16 mouse cellular contexts compared by ENCODE assay signal in genomic region chr12:92280470-92280869, GRCm38 (mm10).
DNase-seq lines count a peak whose midpoint lies in the region; ATAC-seq and TF ChIP-seq lines count a peak whose summit lies in the region.
"Had no signal": no experiment of that assay in that cellular context is flagged by ENCODE, and none has a peak within 500 bp of the region (broad histone marks: within the 10 kb centered on the region; RNA-seq: fewer than 3 reads in every experiment).

No protein-coding gene starts in this region.

- H3K9me3 ChIP-seq in forebrain, embryonic 13.5 days (replicated peaks) = no peaks in the 10 kb centered on the region
- no peaks in the 10 kb centered on the region for H3K9me3 ChIP-seq in forebrain, embryonic 10.5 days
- no peaks in the 10 kb centered on the region for H3K9me3 ChIP-seq in forebrain, embryonic 15.5 days
- no peaks in the 10 kb centered on the region for H3K9me3 ChIP-seq in forebrain, embryonic 11.5 days (ENCODE audit: control insufficient read depth, low read length)
- no peaks in the 10 kb centered on the region for H3K9me3 ChIP-seq in forebrain, postnatal 0 days (ENCODE audit: low read length)
- H3K9me3 ChIP-seq: embryonic facial prominence, embryonic 10.5 days; embryonic facial prominence, embryonic 12.5 days had no signal

- WGBS in forebrain, embryonic 13.5 days = 46% methylated on average over 1 of the region's 1 CpGs
- WGBS in forebrain, embryonic 10.5 days = 83% methylated on average over 1 of the region's 1 CpGs
- WGBS in forebrain, embryonic 15.5 days = 28% methylated on average over 1 of the region's 1 CpGs
- WGBS in forebrain, embryonic 11.5 days = 63% methylated on average over 1 of the region's 1 CpGs
- 36% methylated on average over 1 of the region's 1 CpGs for WGBS in forebrain, postnatal 0 days

- no peak overlapping the region for H3K4me2 ChIP-seq in forebrain, embryonic 13.5 days
- H3K4me2 ChIP-seq in forebrain, embryonic 15.5 days (replicated peaks) = no peak overlapping the region
- H3K4me2 ChIP-seq in forebrain, embryonic 11.5 days (ENCODE audit: low read depth, low read length, severe bottlenecking) = no peak overlapping the region
- H3K4me2 ChIP-seq in forebrain, postnatal 0 days (ENCODE audit: low read depth) = no peak overlapping the region
- H3K4me2 ChIP-seq: embryonic facial prominence, embryonic 12.5 days had no signal

- TF ChIP-seq CTCF in forebrain, postnatal 0 days (IDR thresholded peaks at IDR 0.05; ENCODE audit: low read depth) = no peak

- H3K9ac ChIP-seq in forebrain, embryonic 13.5 days = no peak overlapping the region
- H3K9ac ChIP-seq in forebrain, embryonic 15.5 days (replicated peaks) = no peak overlapping the region
- no peak overlapping the region for H3K9ac ChIP-seq in forebrain, embryonic 11.5 days (ENCODE audit: low read length)
- H3K9ac ChIP-seq in forebrain, postnatal 0 days = no peak overlapping the region
- H3K9ac ChIP-seq: embryonic facial prominence, embryonic 12.5 days had no signal

- ATAC-seq in forebrain, embryonic 13.5 days = 0 out of 2 replicates have a peak, but pooled peaks have one; percentile 38
- no peak for ATAC-seq in forebrain, embryonic 15.5 days (replicated peaks)
- ATAC-seq in forebrain, embryonic 11.5 days (replicated peaks; ENCODE audit: low FRiP score) = no peak
- peak; percentile 72; the same call in 1 of the 2 replicates for ATAC-seq in forebrain, postnatal 0 days

- H3K4me3 ChIP-seq in forebrain, embryonic 13.5 days = no peak overlapping the region
- H3K4me3 ChIP-seq in forebrain, embryonic 10.5 days = no peak overlapping the region
- H3K4me3 ChIP-seq in forebrain, embryonic 15.5 days = no peak overlapping the region
- H3K4me3 ChIP-seq in forebrain, embryonic 11.5 days (ENCODE audit: low read depth, low read length) = no peak overlapping the region
- no peak overlapping the region for H3K4me3 ChIP-seq in forebrain, postnatal 0 days (ENCODE audit: low read depth, low read length)
- H3K4me3 ChIP-seq: embryonic facial prominence, embryonic 10.5 days; embryonic facial prominence, embryonic 12.5 days had no signal

- H3K36me3 ChIP-seq in forebrain, embryonic 13.5 days (ENCODE audit: poor library complexity, severe bottlenecking) = no peaks in the 10 kb centered on the region
- H3K36me3 ChIP-seq in forebrain, embryonic 10.5 days (replicated peaks) = no peaks in the 10 kb centered on the region
- H3K36me3 ChIP-seq in forebrain, embryonic 15.5 days = no peaks in the 10 kb centered on the region
- no peaks in the 10 kb centered on the region for H3K36me3 ChIP-seq in forebrain, embryonic 11.5 days (ENCODE audit: control insufficient read depth, insufficient read depth, low read length)
- H3K36me3 ChIP-seq in forebrain, postnatal 0 days (ENCODE audit: insufficient read depth) = no peaks in the 10 kb centered on the region
- H3K36me3 ChIP-seq: embryonic facial prominence, embryonic 10.5 days; embryonic facial prominence, embryonic 12.5 days had no signal

- H3K27me3 ChIP-seq in forebrain, embryonic 13.5 days = no peaks in the 10 kb centered on the region
- no peaks in the 10 kb centered on the region for H3K27me3 ChIP-seq in forebrain, embryonic 10.5 days (ENCODE audit: poor library complexity, severe bottlenecking)
- H3K27me3 ChIP-seq in forebrain, embryonic 15.5 days = no peaks in the 10 kb centered on the region
- no peaks in the 10 kb centered on the region for H3K27me3 ChIP-seq in forebrain, embryonic 11.5 days (ENCODE audit: control insufficient read depth, insufficient read depth, low read length)
- no peaks in the 10 kb centered on the region for H3K27me3 ChIP-seq in forebrain, postnatal 0 days (ENCODE audit: insufficient read depth, low read length)
- H3K27me3 ChIP-seq: embryonic facial prominence, embryonic 12.5 days had no signal

- H3K27ac ChIP-seq in forebrain, embryonic 13.5 days = no peak overlapping the region
- H3K27ac ChIP-seq in forebrain, embryonic 10.5 days = no peak overlapping the region
- 0 out of 2 replicates have a peak overlapping the region, but pooled peaks have one; percentile 29 for H3K27ac ChIP-seq in forebrain, embryonic 15.5 days (replicated peaks)
- H3K27ac ChIP-seq in forebrain, embryonic 11.5 days (ENCODE audit: low read depth, low read length) = no peak overlapping the region
- no peak overlapping the region for H3K27ac ChIP-seq in forebrain, postnatal 0 days (ENCODE audit: low read depth, low read length)
- H3K27ac ChIP-seq: embryonic facial prominence, embryonic 10.5 days; embryonic facial prominence, embryonic 12.5 days had no signal

- DNase-seq in forebrain, embryonic 10.5 days (ENCODE audit: extremely low spot score, low spot score) = no peak
- no peak for DNase-seq in forebrain, embryonic 11.5 days (ENCODE audit: low spot score)
- DNase-seq in forebrain, postnatal 0 days = no peak
- no peak for DNase-seq in left cerebral cortex, adult 11 months (ENCODE audit: low spot score)
- DNase-seq: adrenal gland, adult 2 months; adrenal gland, postnatal 10 days; adrenal gland, postnatal 25 days; cerebellum, adult 11-12 months; cerebellum, adult 2 months; cerebellum, adult 9-10 months; cerebellum, postnatal 10 days; cerebellum, postnatal 25 days had no signal

- H3K4me1 ChIP-seq in forebrain, embryonic 13.5 days = no peaks in the 10 kb centered on the region
- no peaks in the 10 kb centered on the region for H3K4me1 ChIP-seq in forebrain, embryonic 10.5 days
- H3K4me1 ChIP-seq in forebrain, embryonic 15.5 days = no peaks in the 10 kb centered on the region
- H3K4me1 ChIP-seq in forebrain, embryonic 11.5 days (replicated peaks; ENCODE audit: control insufficient read depth, insufficient read depth, low read length) = no peaks in the 10 kb centered on the region
- no peaks in the 10 kb centered on the region for H3K4me1 ChIP-seq in forebrain, postnatal 0 days (ENCODE audit: insufficient read depth)
- H3K4me1 ChIP-seq: embryonic facial prominence, embryonic 10.5 days; embryonic facial prominence, embryonic 12.5 days had no signal

Comparison
In these comparisons a context has a peak if more than half of its experiments do, and no peak if none do; other contexts are left out.
1. ATAC-seq: peak in forebrain, embryonic 13.5 days (single experiment) and forebrain, postnatal 0 days (single experiment); none in forebrain, embryonic 15.5 days (single experiment) and forebrain, embryonic 11.5 days (single experiment).